Mouse (Mus musculus): ENCODE measurements around the gene Ucn3.

The Ucn3 gene

GRCm38 (mm10) chr13:3892601-3893000 is 52.5 kb downstream of the Ucn3 start:
- no peak for DNase-seq (ENCODE audit: extremely low spot score)

- no peak for DNase-seq (ENCODE audit: extremely low spot score)
Measured at GRCm38 (mm10) chr13:3891479-3892087, 53.6 kb downstream of the Ucn3 start.

Data from embryo, embryonic 9.5 days (tissue).